Mouse (Mus musculus) kidney, postnatal 0 days (tissue): ENCODE measurements around the gene Hmbs. TPM values are rescaled to one million over a fixed set of nuclear protein-coding genes. Genes with fewer than 3 reads are reported as not detected.

Source experiments
- ATAC-seq: fragments of 200-750 bp; cut with Nextera tagmentation; replicated peaks from 2 replicates; pipeline ENCODE4 v1.8.0; 2017; ENCODE audit warnings: low read depth, moderate number of reproducible peaks, moderate TSS enrichment, moderate library complexity; ENCODE audit not compliant: low FRiP score
- DNase-seq: peaks from one replicate; pipeline ENCODE4 v3.0.0-alpha.2; 2016; ENCODE audit warnings: low spot score
- H3K27ac ChIP-seq: fragments of 300-500 bp; sonication (generic); 2 replicates; pipeline ENCODE4 v1.5.1; 2014; ENCODE audit warnings: mild to moderate bottlenecking
- H3K27me3 ChIP-seq: fragments of 300-500 bp; sonication (generic); 2 replicates; pipeline ENCODE4 v1.6.1; 2014; ENCODE audit warnings: low read length, mixed read lengths; ENCODE audit not compliant: insufficient read depth
- H3K36me3 ChIP-seq: fragments of 300-500 bp; sonication (generic); 2 replicates; pipeline ENCODE4 v1.6.1; 2014; ENCODE audit warnings: low read length, mixed read lengths; ENCODE audit not compliant: insufficient read depth
- H3K4me1 ChIP-seq: fragments of 300-500 bp; sonication (generic); replicated peaks from 2 replicates; pipeline ENCODE4 v1.6.1; 2014; ENCODE audit warnings: antibody characterized with exemption, low read length, mixed read lengths; ENCODE audit not compliant: insufficient read depth
- H3K4me2 ChIP-seq: fragments of 300-500 bp; sonication (generic); 2 replicates; pipeline ENCODE4 v1.6.1; 2014; ENCODE audit warnings: mild to moderate bottlenecking, low read length, moderate library complexity, mixed read lengths
- H3K4me3 ChIP-seq: fragments of 300-500 bp; sonication (generic); replicated peaks from 2 replicates; pipeline ENCODE4 v1.5.1; 2014; ENCODE audit warnings: low read depth, low read length
- H3K9ac ChIP-seq: fragments of 300-500 bp; sonication (generic); 2 replicates; pipeline ENCODE4 v1.6.1; 2014; ENCODE audit warnings: low read depth, low read length
- H3K9me3 ChIP-seq: fragments of 300-500 bp; sonication (generic); replicated peaks from 2 replicates; pipeline ENCODE4 v1.6.1; 2016; ENCODE audit warnings: low read length, inconsistent platforms, mixed read lengths
- CTCF ChIP-seq: IDR thresholded peaks from 2 replicates; pipeline ENCODE4 v1.5.1; 2016; ENCODE audit warnings: antibody characterized with exemption, low read depth, mild to moderate bottlenecking, moderate library complexity
- WGBS: fragments of 180-500 bp; shearing (Covaris S2); extraction: QIAGEN DNeasy Blood & Tissue Kit; methylation state at CpG from one replicate; pipeline ENCODE4 v1.1.7; 2014; 5-methylcytosine and 5-hydroxymethylcytosine counted together
- microRNA-seq: library from miRNA; unstranded; fragments of <30 nt; microRNA quantifications from one replicate; pipeline ENCODE4, GENCODE M21; 2016
- polyA plus RNA-seq: library from polyadenylated mRNA; unstranded; fragments of >200 nt; fragmentation: Nextera tagmentation; extraction: Ambion mirVana; gene quantifications from 2 replicates; pipeline ENCODE4 v1.2.1, GENCODE M21; 2015

The Hmbs gene
- polyA plus RNA-seq, 1 experiment from 2014 or later: 88.2 TPM

DNA sequence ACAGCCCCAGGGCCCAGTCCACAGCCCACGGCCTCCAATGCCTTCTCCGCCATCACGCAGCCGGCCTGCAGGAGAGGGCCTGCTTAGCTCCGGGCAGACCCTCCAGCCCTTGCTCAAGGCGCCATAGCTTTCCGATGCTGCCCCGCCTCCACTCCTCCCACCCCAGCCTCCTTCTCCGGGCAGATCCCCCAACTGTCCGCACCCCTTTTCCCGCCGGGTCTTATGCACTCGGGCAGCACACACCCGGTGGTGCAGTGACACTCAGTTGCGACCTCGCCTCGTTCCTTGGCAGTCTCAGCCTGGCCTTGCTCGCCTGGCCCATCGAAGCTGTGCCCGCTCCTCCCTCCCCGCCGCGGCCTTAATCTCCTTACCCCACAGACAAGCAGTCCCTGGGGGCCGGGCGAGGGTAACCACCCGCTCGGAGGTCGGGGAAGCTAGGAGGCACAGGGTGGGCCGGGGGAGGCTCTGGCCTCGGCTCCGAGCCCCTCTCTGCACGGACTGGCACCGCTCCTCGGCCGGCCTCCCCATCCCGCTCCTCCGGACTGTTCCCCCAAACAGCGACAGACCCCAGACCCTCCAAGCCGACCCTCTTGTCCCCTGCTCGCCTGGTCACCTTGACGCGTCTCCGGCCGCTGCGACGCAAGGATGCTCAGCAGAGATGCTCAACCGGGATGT lies 56.5 kb downstream of the Hmbs start:
- TF ChIP-seq CTCF: no peak
- H3K4me1 ChIP-seq: peaks cover 4% of the 10 kb centered on the region; the same call in 1 of the 2 replicates
- 1% methylated on average over 42 of the region's 47 CpGs for WGBS

DNA sequence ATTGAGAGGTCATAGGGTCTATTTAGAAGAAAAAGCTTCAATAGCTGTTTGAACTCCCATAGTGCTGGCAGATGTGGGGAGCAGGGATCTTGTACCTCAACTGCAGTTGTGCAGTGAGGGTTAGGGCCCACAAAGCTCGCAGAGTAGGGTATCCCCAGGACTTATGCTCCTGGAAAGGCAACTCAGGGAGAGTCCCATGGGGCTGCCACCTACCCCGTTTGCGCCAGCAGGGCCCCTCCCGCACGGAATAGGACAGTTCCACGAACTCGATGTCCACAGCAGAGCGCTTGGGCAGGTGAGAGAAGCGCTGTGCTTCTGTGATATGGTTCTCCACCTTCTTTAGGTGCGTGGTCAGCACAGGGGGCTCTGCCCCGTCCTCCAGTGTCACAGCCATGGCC lies 57.0 kb downstream of the Hmbs start:
- Histone ChIP-seq H3K4me2 (peak overlapping the region; percentile 95), H3K27me3 (no peaks in the 10 kb centered on the region), H3K4me1 (peaks cover 4% of the 10 kb centered on the region; the same call in 1 of the 2 replicates), H3K27ac (no peak overlapping the region), H3K9me3 (no peaks in the 10 kb centered on the region), H3K36me3 (no peaks in the 10 kb centered on the region), H3K4me3 (peak overlapping the region; percentile 57), H3K9ac (peak overlapping the region; percentile 61)
- WGBS: 14% methylated on average over 11 of the region's 11 CpGs
- ATAC-seq: no peak
- DNase-seq: no peak
- no peak for TF ChIP-seq CTCF

More for the DNA sequence above, 56.5 kb downstream of the Hmbs start:
- Histone ChIP-seq H3K9me3 (no peaks in the 10 kb centered on the region), H3K4me2 (peak overlapping the region; percentile 95), H3K36me3 (no peaks in the 10 kb centered on the region), H3K27ac (no peak overlapping the region), H3K9ac (peak overlapping the region; percentile 61), H3K4me3 (peak overlapping the region; percentile 57), H3K27me3 (no peaks in the 10 kb centered on the region)
- DNase-seq: no peak
- ATAC-seq: peak; percentile 8; the same call in 1 of the 2 replicates

Small RNAs within 50 kb of the gene (microRNA-seq; reads per million reads assigned to microRNA genes)
- not detected for gene Gm44335

Other genes with a start within 250 kb of the Hmbs start
- gene Mfrp, start 242.5 kb downstream of the Hmbs start, polyA plus RNA-seq: 0.11 and 0.16 TPM in 2 replicates
- gene C1qtnf5, start 237.0 kb downstream of the Hmbs start, polyA plus RNA-seq: 9.7 and 12.3 TPM in 2 replicates
- gene Gm49380, start 230.7 kb downstream of the Hmbs start, polyA plus RNA-seq: not detected in 2 replicates
- 46.6 and 49.7 TPM in 2 replicates for gene Rnf26, start 230.7 kb downstream of the Hmbs start, polyA plus RNA-seq
- gene Mcam, start 209.8 kb downstream of the Hmbs start, polyA plus RNA-seq: 46.3 and 46.6 TPM in 2 replicates
- gene Cbl, start 110.2 kb downstream of the Hmbs start, polyA plus RNA-seq: 9.9 and 10.4 TPM in 2 replicates
- not detected in 2 replicates for gene Ccdc153, start 103.6 kb downstream of the Hmbs start, polyA plus RNA-seq
- 16.0 and 16.7 TPM in 2 replicates for gene Pdzd3, start 92.8 kb downstream of the Hmbs start, polyA plus RNA-seq
- gene Nlrx1, start 75.6 kb downstream of the Hmbs start, polyA plus RNA-seq: 6.8 and 7.2 TPM in 2 replicates
- gene Abcg4, start 55.6 kb downstream of the Hmbs start, polyA plus RNA-seq: 1.0 and 1.6 TPM in 2 replicates
- gene Hinfp, start 38.6 kb downstream of the Hmbs start, polyA plus RNA-seq: 14.9 and 18.5 TPM in 2 replicates
- gene C2cd2l, start 23.9 kb downstream of the Hmbs start, polyA plus RNA-seq: 11.6 and 13.0 TPM in 2 replicates
- 32.2 and 33.6 TPM in 2 replicates for gene Dpagt1, start 18.2 kb downstream of the Hmbs start, polyA plus RNA-seq
- 186 and 205 TPM in 2 replicates for gene H2afx, start 9.5 kb downstream of the Hmbs start, polyA plus RNA-seq
- 30.3 and 31.1 TPM in 2 replicates for gene Vps11, start 17.4 kb upstream of the Hmbs start, polyA plus RNA-seq
- 22.1 and 25.8 TPM in 2 replicates for gene Hyou1, start 35.3 kb upstream of the Hmbs start, polyA plus RNA-seq
- 88.7 and 101 TPM in 2 replicates for gene Slc37a4, start 52.6 kb upstream of the Hmbs start, polyA plus RNA-seq
- gene Rps25, start 62.9 kb upstream of the Hmbs start, polyA plus RNA-seq: 2,620 and 2,934 TPM in 2 replicates
- gene Trappc4, start 63.4 kb upstream of the Hmbs start, polyA plus RNA-seq: 130 and 135 TPM in 2 replicates
- gene Ccdc84, start 74.3 kb upstream of the Hmbs start, polyA plus RNA-seq: 25.5 and 29.2 TPM in 2 replicates
- not detected in 2 replicates for gene Foxr1, start 96.9 kb upstream of the Hmbs start, polyA plus RNA-seq
- 19.9 and 27.8 TPM in 2 replicates for gene Upk2, start 110.7 kb upstream of the Hmbs start, polyA plus RNA-seq
- 8.7 and 9.1 TPM in 2 replicates for gene Bcl9l, start 138.6 kb upstream of the Hmbs start, polyA plus RNA-seq
- gene Cxcr5, start 217.6 kb upstream of the Hmbs start, polyA plus RNA-seq: 0.05 TPM in 1 of 2 replicates, not detected in the other